Mouse (Mus musculus) retina, adult 2 months (tissue): Measurements from ENCODE around the gene Rere.
"Not testable (repeated sequence)": the region's sequence is repeated elsewhere in the genome, so short reads cannot be mapped to it uniquely, and the experiment has no call there.

Experiments used
- DNase-seq: peaks from one replicate; pipeline ENCODE4 v3.0.0-alpha.2; 2012; ENCODE audit warnings: low read depth, low spot score

Rere gene

DNA sequence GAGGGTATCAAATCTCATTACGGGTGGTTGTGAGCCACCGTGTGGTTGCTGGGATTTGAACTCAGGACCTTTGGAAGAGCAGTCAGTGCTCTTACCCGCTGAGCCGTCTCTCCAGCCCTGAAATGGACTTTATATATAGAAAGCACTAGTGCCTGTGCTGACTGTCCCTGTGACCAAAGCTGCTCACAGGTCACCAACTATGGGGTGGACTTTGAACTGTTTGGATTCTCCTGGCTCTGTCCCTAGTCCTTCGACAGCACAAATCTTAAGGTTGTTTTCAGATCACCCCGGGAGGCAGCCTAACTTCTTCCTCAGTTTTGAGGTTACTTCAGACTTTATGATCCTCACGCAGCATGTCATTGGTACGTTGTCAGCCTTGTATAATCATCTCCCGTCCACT, 267.9 kb downstream of the Rere start:
- no peak for DNase-seq

DNA sequence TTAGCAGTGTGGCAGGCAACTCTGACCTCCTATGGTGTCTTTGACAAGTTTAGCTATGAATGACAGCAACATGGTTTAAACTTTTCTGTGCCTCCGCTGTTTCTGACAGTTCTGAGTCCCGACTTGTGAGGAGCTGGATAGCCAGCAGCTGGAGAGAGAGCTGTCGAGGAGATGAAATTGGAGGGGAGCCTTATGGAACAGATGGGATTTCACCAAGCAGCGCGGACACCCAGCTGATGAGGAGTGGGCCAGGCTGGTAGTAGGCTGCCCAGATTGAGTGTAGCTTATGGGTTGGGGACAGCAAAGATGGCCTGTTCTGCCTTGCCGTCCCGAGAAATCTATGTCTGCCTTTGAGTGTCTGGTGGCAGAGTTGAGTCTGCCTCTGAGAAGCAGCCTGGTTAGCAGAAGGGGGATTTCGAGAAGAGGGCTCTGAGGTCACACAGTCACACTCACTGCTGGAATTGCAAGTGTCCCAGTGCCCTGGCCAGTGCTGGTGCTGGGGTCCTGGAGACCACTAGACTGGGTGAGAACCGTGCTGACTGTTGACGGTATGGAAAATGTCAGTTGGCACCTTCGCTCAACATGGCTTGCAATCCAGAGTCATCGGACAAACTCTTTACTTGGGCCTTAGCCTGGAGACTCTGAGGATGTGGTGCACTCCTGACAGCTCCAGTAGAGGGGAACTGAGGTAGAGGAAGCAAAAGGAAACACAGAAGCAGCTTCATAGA, 268.7 kb downstream of the Rere start:
- DNase-seq = no peak

DNA sequence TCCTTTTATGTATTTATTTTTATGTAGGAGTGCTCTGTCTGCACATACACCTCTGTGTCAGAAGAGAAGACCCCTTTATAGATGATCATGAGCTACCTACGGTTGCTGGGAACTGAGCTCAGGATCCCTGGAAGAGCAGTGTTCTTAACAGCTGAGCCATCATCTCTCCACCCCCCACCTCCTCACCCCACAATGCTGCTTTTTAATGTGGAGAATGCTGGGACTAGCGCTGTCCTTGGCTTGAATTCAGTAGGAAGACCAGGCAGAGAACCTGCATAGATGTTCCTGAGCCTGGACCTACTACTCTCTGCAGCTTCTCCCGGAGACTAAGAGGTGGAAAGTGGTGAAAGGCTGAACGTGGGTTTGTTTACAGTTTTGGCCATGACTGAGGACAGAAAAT, 269.9 kb downstream of the Rere start:
- no peak for DNase-seq

DNA sequence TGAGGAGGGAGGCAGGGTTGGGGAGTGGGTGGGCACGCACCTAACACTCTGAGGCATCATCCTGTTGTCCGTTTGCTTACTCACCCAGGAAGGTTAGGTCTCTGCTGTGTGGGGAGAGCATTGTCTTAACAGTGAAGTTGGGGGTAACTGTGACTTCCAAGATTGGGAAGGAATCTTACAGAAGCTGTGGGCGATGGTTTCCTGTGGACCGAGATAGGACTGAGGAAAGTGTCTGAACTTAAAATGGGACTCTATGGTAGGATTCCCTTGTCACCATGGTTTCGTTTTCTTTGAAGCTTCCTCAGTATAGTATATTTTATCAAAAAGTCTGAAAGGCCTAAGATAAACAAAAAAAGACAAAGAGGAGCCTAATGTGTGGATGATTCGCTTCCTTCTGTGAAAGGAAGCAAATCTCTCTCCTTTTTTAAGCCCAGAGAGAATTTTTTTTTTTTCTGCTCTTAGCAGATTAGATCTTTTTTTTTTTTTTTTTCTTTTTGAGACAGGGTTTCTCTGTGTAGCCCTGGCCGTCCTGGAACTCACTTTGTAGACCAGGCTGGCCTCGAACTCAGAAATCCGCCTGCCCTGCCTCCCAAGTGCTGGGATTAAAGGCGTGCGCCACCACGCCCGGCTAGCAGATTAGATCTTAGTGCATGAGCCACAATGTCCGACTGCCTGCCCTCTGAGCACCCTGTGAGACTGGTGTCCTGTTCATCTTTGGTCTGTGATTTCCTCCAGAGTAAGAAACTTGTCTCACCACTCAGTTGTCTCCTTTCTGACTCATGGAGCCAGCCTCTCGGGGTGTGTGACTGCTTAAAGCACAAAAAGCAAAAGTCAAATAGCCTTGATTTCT, 271.5 kb downstream of the Rere start:
- no peak for DNase-seq

DNA sequence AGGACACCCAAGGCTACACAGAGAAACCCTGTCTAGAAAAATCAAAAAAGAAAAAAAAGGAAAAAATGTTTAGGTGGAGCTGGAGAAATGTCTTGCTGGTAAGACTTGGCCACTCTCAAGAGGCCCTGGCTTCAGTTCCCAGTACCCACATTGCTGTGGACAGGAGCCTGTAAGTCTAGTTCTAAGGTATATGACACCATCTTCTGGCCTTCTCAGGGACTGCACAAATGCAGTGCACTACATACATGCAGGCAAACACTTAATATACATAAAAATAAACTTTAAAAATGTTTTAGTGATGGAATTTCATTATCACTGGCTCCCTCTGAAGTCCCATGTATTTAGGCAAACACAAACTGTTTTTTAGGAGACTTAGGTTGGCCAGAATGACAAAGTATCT, 274.3 kb downstream of the Rere start:
- no peak for DNase-seq

DNA sequence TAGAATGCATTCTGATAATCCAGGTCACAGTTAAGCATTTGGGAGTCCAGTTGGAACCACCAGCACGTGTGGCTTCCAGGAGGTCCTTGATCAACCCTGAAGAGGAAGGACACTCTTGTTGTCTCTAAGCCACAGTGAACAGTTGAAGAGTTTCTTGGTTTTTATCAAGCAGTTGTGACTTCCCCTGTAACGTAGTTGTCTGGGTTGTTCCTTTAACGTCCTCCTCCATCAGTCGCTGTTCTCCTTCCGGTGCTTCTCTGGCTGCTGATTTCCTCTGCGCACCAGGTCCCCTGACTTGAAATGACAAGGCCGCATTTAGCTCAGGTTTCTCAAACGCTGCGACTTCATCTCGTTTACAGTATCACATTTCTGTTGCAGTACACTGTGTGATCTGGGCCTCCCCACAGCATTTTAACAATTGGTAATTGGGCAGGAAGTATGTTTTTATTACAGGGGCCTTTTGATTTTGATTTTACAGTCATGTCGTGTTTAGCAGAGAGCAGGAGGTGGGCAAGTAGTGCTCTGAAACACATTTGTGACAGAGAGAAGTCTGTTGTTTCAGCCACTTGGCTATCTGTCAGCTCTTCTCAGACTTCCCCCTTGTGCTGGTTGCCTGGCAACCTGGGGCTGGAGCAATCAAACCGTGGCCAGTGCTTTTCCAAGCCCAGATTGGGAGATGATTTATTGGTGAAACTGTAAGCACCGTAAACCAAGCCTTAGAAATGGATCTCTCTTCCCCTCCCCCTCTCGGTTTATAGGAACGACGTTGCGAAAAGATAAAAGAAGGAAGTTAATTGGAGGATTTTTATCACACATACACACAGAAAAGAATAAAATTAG, 275.2 kb downstream of the Rere start:
- DNase-seq = no peak

DNA sequence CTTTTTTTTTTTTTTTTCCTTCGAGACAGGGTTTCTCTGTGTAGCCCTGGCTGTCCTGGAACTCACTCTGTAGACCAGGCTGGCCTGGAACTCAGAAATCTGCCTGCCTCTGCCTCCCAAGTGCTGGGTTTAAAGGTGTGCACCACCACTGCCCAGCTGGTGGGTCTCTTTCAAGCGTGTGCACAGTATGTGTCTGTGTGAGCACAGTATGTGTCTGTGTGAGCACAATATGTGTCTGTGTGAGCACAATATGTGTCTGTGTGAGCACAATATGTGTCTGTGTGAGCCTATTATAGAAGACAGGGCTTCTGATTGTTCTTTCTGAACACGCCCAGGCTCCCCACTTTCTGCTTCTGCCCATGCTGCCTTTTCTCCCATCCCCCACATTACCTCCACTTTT, 275.8 kb downstream of the Rere start:
- DNase-seq = not testable (repeated sequence)

DNA sequence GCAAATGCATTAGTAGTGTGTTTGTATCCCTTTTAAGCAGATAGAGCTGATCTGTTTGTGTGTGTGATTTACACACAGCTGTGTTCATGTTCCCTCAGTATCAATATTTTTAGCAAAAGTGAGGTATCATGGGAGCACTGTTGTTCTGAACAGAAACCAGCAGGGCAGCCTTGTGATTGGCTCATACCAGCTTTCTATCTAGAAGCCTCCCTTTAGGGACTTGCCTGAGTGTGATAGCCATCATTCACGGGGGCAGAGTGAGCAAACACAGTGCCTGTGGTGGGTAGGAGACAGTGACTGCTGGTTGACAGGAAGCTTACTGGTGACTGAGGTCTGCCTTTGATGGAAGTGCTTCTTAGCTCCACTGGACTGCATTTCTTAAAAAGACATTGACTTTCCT, 276.5 kb downstream of the Rere start:
- no peak for DNase-seq

DNA sequence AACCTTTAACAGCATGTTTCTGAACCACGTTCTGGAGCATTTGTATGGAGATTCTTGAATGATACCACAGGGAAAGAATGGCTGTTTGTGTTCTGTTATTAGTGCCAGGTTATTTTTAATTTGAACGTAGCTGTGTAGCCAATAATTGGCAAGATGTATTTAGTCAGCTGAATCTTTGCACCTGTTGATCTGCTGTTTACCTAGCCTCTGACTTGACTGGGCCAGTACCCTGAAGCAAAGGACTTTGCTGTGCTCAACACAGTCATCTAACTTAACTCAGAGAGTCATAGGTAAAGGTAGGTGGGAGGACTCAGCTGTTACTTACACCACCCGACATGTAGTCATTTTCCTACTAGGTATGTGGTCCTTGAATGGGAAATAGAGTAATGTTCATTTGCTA, 278.1 kb downstream of the Rere start:
- DNase-seq = no peak

DNA sequence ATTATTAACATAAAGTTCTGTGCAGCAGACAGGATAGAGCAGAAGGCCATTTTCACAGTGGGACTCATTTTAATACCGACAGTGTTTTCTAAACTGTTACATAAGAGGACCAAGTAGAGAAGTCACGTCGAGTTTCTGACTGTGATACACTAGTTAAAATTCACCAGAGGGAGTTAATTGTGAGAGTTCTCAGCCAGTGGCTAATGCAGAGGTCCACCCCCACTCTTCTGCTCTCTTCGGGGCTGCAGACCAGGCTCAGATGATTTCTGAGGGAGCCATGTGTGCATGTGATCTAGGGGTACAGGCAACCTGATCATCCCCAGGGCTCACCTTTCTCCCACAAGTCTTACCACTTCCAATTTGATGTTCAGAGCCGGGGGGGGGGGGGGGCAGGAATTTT, 281.8 kb downstream of the Rere start:
- no peak for DNase-seq

DNA sequence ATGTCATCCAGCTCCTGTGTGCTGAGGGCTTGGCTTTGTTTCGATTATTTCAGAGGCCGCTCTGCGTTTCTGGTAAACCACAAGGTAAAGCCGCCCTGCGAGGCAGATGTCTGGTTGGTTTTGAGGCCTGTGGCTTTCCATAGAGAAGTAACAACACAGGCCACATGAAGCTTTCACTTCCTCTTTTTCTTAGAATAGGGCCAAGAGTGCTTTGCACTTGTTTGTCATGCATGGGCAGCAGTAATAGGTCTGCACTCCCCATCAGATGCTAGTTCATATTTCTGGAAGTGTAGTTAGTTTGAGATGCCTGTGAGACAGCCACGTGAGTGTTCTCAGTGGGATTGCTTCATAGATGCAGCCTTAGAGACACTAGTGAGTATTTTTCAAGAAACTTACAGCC, 284.7 kb downstream of the Rere start:
- no peak for DNase-seq

DNA sequence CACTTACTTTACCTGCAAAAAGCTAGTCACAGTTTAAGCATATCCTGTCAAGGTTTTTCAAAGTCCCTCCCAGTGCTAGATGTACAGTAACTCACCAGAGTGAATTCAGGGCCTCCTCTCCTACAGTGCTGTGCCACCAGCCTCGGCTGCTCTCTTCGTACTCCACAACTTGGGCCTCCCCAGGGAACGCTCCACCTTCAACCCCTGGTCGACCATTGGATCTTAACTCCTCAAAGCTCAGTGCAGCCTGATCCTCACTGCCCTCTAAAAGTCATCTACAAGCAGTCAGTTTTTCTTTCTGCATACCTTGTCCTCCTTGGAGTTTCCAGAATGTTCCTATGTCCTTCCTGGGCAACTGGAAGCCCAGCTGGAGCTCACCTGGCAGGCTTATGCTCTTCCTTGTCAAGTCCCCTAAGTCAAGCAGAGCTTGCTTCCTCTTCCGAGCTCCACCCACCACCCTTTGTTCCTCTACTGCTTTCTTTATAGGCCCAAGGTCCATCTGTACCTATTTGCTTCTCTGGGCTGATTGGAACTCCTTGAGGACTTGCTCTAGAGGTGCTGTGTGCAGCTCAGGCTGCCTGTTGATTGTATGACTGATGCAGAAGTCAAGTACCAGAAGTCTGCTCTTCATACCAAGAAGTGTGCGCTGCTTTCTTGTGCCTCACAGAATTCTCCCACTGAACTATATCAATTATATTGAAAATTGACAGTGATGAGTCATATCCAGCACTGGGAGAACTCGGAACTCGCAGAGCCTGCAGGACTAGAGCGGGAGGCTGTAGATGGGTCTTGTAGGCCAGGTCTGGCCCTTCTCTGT, 287.1 kb downstream of the Rere start:
- DNase-seq = no peak

DNA sequence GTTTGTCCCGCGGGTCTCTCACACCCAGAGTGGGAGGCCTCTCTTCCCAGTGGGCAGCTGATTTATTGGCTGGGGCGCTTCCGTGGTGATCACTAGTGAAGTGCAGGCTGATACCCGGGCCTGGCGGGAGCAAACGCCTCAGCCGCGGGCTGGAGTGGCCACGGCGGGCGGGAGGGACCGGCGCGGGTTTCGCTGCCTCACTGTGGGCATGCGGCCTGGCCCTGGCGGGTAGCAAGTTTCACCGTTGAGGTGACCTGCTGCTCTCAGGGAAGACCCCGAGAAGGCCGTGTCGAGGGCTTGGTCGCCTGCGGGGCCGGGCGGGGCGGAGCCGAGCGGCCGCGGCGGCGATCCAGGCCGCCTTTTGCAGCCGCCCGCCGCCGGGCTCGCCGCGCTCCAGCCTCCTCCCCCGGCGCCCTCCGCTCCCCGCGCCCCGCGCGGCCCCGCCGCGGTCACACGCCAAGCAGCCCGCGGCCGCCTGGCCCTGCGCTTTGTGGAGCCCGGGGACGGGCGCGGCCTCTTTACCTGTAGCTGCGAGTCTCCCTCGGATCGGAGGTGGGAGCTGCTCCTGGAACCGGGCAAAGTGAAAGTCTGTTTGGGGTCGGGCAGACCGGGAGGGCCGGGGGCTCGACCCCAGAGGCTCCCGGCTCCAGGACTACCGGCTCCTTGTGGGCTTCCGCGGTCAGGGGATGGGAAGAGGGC, 287.8 kb downstream of the Rere start:
- DNase-seq = peak; percentile 56

DNA sequence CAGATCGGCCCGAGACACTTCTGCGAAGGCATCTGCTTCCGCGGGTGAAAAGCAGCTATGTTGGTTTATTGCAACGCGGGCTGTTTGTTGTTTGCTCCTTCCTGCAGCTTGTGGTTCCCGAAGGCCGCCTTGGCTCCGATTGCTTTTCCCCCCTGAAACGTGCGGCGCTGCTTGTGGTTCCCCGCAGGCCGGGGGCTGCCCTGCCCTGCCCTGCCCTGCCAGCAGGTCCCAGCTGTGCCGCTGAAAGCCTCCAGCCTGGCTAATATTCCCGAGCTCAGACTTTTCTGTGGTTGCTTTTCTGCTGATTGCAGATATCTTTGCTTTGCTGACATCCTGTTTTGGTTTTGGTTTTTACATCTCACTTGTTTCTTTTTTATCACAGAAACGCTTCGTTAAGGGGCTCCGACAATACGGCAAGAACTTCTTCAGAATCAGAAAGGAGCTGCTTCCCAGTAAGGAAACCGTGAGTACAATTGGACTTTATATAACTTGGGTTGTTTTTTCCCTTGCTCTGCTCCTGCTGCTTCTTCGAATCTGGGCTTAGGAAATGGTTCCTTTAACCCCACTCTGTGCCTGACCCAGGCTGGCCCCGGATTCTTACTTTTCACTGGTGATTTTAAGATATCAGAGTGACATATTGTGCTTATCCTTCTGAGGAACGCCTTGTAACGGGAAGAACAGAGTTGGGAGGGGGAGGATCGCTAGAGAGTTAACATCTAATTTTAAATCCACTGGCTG, 288.6 kb downstream of the Rere start:
- no peak for DNase-seq

DNA sequence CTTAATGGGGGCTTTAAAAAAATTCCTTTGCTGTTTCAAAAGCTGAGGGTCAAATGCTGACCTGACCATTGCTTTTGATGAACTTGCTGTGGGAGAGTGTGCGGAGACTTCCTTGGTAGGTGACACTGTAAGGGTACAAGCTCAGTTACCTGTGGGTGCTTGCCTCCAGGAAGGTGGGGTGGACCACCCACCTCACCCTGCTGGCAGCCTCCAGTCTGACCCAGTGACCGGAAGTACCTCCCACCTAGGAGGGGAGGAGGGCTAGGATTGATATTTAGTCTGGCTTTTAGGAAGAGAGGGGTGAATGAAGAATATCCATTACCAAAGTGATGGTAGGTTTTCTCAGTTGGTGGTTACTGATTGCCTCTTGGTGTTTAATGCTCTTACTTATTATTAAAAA, 289.3 kb downstream of the Rere start:
- no peak for DNase-seq

DNA sequence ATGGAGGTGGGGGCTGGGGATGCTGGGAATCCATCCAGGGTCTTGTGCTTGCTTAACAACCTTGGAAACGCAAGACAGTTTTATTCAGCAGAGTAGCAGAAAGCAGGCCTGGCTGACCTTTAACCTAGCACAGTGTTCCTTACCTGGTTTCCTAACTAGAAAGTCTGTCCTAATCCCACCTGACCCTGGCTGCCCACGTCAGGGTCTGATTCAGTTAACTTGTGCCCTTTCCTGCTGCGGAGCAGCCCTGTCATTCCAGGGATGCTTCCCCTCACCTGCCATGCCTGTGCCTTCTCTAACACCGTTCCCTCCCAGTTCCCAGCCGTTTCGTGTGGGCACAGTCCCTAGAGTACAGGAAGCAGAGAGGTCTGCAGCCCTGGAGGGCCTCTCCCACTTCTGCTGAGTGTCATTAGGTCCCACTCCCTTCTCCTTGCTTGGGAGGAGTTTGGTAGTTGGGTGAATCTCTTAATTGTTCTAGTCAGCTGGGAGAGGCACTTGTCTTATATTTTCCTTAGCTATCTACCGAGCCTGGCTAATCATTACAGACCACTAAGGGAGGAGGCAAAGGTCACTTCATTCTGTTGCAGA, 290.8 kb downstream of the Rere start:
- no peak for DNase-seq

DNA sequence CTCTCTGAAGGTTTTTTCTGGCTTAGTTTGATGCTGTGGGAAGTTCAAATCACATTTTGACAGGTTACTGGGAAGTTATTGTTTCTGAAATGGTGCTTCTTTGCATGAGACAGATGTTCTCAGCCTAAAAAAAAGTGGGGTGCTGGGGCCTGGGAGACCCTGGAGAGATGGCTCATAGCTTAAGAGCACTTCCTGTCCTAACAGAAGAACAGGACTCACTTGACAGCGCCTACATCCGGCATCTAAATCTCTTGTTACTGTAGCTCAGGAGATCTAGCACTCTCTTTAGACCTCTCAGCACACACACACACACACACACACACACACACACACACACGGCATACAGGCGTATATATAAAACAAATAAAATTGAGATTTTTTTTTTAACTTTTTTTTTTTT, 291.5 kb downstream of the Rere start:
- DNase-seq = no peak

DNA sequence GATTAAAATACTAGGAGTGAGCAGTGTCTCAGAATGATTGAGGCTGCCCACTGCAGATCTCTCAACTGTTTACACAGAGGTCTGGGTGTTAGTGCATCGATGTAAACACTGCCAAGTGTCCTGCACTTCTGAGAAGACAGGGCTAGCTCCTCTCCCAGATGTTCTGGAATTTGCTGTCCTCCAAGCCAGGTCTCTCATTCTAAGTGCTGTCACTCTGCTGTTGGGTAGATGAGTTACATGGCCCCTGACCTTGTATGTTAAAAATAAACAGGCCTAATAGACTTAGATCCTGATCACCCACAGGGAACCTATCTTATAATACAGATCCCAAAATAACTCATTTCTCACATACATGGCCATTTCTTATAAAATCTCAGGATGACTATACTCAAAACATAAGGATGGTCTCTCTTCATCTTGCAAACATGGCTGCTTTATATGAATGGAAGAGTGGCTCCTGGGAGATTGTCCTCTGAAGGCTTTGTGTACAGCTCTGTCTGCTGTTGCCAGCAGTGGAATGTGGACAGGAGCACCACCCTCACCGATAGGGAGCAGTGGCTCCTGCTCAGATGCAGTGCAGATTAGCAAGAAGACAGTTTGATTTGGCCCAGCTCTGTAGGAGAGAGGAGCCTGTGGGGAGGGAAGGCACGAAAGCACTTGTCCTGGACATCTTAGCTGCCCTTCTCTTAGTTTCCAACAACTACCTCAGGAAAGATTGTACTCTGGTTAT, 294.1 kb downstream of the Rere start:
- no peak for DNase-seq

DNA sequence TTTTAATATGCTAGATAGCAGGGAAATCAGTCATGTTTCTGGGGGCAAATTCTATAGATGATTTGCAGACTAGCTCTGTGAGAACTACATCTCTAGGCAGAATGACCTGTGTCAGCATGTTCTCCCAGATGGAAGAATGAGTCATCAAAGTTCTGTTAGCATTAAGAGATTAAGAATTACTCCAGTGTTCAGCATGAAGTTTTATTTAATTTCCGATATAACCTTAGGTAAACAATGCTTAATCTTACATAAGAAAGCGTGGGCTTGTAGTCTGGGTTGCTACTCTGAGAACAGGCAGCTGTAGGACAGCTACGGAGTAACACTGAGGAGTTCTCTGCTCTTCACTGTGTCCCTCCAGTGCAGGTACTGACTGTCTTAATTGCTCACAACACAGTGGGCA, 294.9 kb downstream of the Rere start:
- DNase-seq = no peak
